Mouse (Mus musculus): ENCODE data around the gene Obsl1. TPM values are rescaled to one million over a fixed set of nuclear protein-coding genes. Genes with fewer than 3 reads are reported as not detected.
A peak's percentile ranks its signal among the peaks of the same experiment; 100 is the strongest.

Obsl1 gene
- polyA plus RNA-seq, 1 experiment from 2014 or later = 28.1 TPM

GRCm38 (mm10) chr1:75538597-75539190 is 32.4 kb upstream of the Obsl1 start:
- no peak overlapping the region for H3K27ac ChIP-seq (replicated peaks)
- H3K9ac ChIP-seq = no peak overlapping the region
- 82% methylated on average over 9 of the region's 9 CpGs for WGBS
- no peaks in the 10 kb centered on the region; the same call in 1 of the 2 replicates for H3K27me3 ChIP-seq
- no peaks in the 10 kb centered on the region for H3K4me1 ChIP-seq (replicated peaks)
- peaks cover 28% of the 10 kb centered on the region for H3K36me3 ChIP-seq
- H3K9me3 ChIP-seq = no peaks in the 10 kb centered on the region
- no peak for ATAC-seq (ENCODE audit: low read depth)
- H3K4me2 ChIP-seq = no peak overlapping the region
- no peak overlapping the region for H3K4me3 ChIP-seq

DNA sequence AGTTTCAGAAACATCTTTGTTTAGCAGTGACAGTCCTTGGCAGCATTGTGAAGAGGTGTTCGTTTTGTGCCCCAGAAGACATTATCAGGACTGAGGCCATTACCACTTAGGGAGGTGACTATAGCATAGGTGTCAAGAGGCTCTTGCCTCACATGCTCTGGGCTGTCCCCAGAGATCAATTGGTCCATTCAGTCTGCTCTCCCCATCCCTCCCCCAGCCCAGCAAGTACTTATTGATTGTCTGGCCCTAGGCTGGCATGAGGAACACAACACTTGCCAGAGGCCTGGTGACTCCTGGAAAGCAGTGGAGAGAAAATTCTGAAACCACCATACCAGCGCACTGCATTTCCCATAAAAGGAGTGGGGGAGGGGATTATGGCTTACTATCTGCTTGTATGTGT is 31.3 kb upstream of the Obsl1 start:
- Histone ChIP-seq H3K27ac (replicated peaks) (no peak overlapping the region), H3K4me3 (no peak overlapping the region), H3K4me1 (replicated peaks) (no peaks in the 10 kb centered on the region), H3K36me3 (peaks cover 38% of the 10 kb centered on the region), H3K4me2 (no peak overlapping the region), H3K9ac (no peak overlapping the region), H3K9me3 (no peaks in the 10 kb centered on the region), H3K27me3 (no peaks in the 10 kb centered on the region; the same call in 1 of the 2 replicates)
- ATAC-seq (ENCODE audit: low read depth) = no peak
- 80% methylated on average over 2 of the region's 2 CpGs for WGBS

GRCm38 (mm10) chr1:75533325-75534252 is 27.3 kb upstream of the Obsl1 start:
- no peaks in the 10 kb centered on the region for H3K9me3 ChIP-seq
- WGBS = 85% methylated on average over 19 of the region's 19 CpGs
- no peaks in the 10 kb centered on the region for H3K4me1 ChIP-seq (replicated peaks)
- no peak overlapping the region for H3K4me2 ChIP-seq
- H3K27me3 ChIP-seq = no peaks in the 10 kb centered on the region
- no peak overlapping the region for H3K9ac ChIP-seq
- H3K36me3 ChIP-seq = peaks cover 66% of the 10 kb centered on the region
- no peak overlapping the region for H3K27ac ChIP-seq (replicated peaks)
- no peak overlapping the region for H3K4me3 ChIP-seq
- no peak for ATAC-seq (ENCODE audit: low read depth)

- no peak overlapping the region for H3K4me3 ChIP-seq
- H3K4me1 ChIP-seq (replicated peaks) = no peaks in the 10 kb centered on the region
- H3K9me3 ChIP-seq = no peaks in the 10 kb centered on the region
- H3K36me3 ChIP-seq = peaks cover 75% of the 10 kb centered on the region
- no peak for ATAC-seq (ENCODE audit: low read depth)
- no peak overlapping the region for H3K27ac ChIP-seq (replicated peaks)
- H3K27me3 ChIP-seq = no peaks in the 10 kb centered on the region
- no peak overlapping the region for H3K9ac ChIP-seq
- no peak overlapping the region for H3K4me2 ChIP-seq
- WGBS = 92% methylated on average over 19 of the region's 19 CpGs
Observed at GRCm38 (mm10) chr1:75532280-75533172, 26.3 kb upstream of the Obsl1 start.

- no peaks in the 10 kb centered on the region for H3K4me1 ChIP-seq (replicated peaks)
- peaks cover 82% of the 10 kb centered on the region for H3K36me3 ChIP-seq
- H3K4me2 ChIP-seq = no peak overlapping the region
- no peak overlapping the region for H3K9ac ChIP-seq
- no peaks in the 10 kb centered on the region for H3K9me3 ChIP-seq
- H3K4me3 ChIP-seq = no peak overlapping the region
- WGBS = 78% methylated on average over 4 of the region's 4 CpGs
- no peak for ATAC-seq (ENCODE audit: low read depth)
- H3K27ac ChIP-seq (replicated peaks) = no peak overlapping the region
- no peaks in the 10 kb centered on the region for H3K27me3 ChIP-seq
Observed at GRCm38 (mm10) chr1:75530546-75530945, 24.3 kb upstream of the Obsl1 start.

DNA sequence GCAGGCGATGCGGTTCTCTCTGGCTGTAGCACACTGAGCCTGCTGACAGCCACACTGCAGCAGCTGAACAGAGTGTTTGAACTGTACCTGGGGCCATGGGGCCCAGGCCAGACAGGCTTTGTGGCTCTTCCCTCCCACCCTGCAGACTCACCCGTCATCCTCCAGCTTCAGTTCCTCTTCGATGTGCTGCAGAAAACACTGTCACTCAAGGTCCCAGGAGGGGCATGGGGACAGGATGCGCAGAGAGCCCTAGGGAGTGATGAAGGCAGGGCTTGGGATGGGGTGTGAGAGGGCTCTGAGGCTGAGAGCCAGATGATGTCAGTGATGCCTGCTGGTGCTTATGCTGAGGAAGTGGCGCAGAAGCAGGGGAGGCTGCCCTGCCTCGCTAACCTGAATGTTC is 18.4 kb upstream of the Obsl1 start:
- peaks cover 12% of the 10 kb centered on the region for H3K4me1 ChIP-seq (replicated peaks)
- H3K27me3 ChIP-seq = no peaks in the 10 kb centered on the region
- no peak overlapping the region for H3K4me2 ChIP-seq
- peaks cover 43% of the 10 kb centered on the region for H3K36me3 ChIP-seq
- no peak for ATAC-seq (ENCODE audit: low read depth)
- no peaks in the 10 kb centered on the region for H3K9me3 ChIP-seq
- H3K9ac ChIP-seq = no peak overlapping the region
- H3K4me3 ChIP-seq = no peak overlapping the region
- H3K27ac ChIP-seq (replicated peaks) = no peak overlapping the region
- 87% methylated on average over 7 of the region's 7 CpGs for WGBS

- peak; percentile 96 for ATAC-seq (ENCODE audit: low read depth)
- peak within 1 kb of the TSS; percentile 62 for H3K4me2 ChIP-seq
- WGBS = under 1% methylated on average over 46 of the region's 46 CpGs
- peaks cover 12% of the 10 kb centered on the region for H3K4me1 ChIP-seq (replicated peaks)
- H3K27ac ChIP-seq (replicated peaks) = peak within 1 kb of the TSS; percentile 90
- peak within 1 kb of the TSS; percentile 67 for H3K9ac ChIP-seq
- peaks cover 13% of the 10 kb centered on the region; the same call in 1 of the 2 replicates for H3K36me3 ChIP-seq
- peak within 1 kb of the TSS; percentile 45 for H3K4me3 ChIP-seq
- no peaks in the 10 kb centered on the region for H3K9me3 ChIP-seq
- H3K27me3 ChIP-seq = no peaks in the 10 kb centered on the region
Observed at GRCm38 (mm10) chr1:75521321-75522031, 15.2 kb upstream of the Obsl1 start, which contains the start of gene Stk11ip. Stk11ip (plus strand) TSS chr1:75521529.

GRCm38 (mm10) chr1:75519576-75519975 is 13.3 kb upstream of the Obsl1 start:
- H3K9ac ChIP-seq = no peak overlapping the region
- no peak overlapping the region for H3K27ac ChIP-seq (replicated peaks)
- peaks cover 12% of the 10 kb centered on the region for H3K4me1 ChIP-seq (replicated peaks)
- 75% methylated on average over 5 of the region's 5 CpGs for WGBS
- no peaks in the 10 kb centered on the region for H3K9me3 ChIP-seq
- no peak for ATAC-seq (ENCODE audit: low read depth)
- no peaks in the 10 kb centered on the region for H3K27me3 ChIP-seq
- H3K4me3 ChIP-seq = no peak overlapping the region
- H3K4me2 ChIP-seq = no peak overlapping the region
- H3K36me3 ChIP-seq = no peaks in the 10 kb centered on the region

DNA sequence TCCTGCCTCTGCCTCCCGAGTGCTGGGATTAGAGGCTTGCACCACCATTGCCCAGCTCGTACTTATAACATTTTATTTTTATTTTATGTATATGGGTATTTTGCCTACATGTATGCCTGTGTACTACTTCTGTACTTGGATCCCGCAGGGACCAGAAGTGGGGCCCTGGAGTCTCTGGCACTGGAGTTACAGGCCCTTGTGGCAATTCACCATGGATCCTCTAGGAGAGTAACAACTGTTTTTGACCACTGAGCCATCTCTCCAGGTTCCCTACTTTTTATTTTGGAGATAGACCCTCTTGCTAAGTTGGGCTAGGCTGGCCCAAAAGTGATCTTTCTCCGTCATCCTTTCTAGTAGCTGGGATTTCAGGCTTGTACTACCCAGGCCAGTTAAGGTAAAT is 12.2 kb upstream of the Obsl1 start:
- no peak for ATAC-seq (ENCODE audit: low read depth)
- no peak overlapping the region for H3K27ac ChIP-seq (replicated peaks)
- no peaks in the 10 kb centered on the region for H3K36me3 ChIP-seq
- no peaks in the 10 kb centered on the region for H3K9me3 ChIP-seq
- H3K4me2 ChIP-seq = no peak overlapping the region
- WGBS = 94% methylated on average over 4 of the region's 4 CpGs
- H3K4me3 ChIP-seq = no peak overlapping the region
- peaks cover 12% of the 10 kb centered on the region for H3K4me1 ChIP-seq (replicated peaks)
- no peaks in the 10 kb centered on the region for H3K27me3 ChIP-seq
- no peak overlapping the region for H3K9ac ChIP-seq

- H3K9ac ChIP-seq = no peak overlapping the region
- WGBS = 54% methylated on average over 4 of the region's 4 CpGs
- no peak for ATAC-seq (ENCODE audit: low read depth)
- H3K9me3 ChIP-seq = no peaks in the 10 kb centered on the region
- no peak overlapping the region for H3K4me2 ChIP-seq
- no peak overlapping the region for H3K4me3 ChIP-seq
- no peaks in the 10 kb centered on the region for H3K36me3 ChIP-seq
- no peak overlapping the region for H3K27ac ChIP-seq (replicated peaks)
- no peaks in the 10 kb centered on the region for H3K27me3 ChIP-seq
- H3K4me1 ChIP-seq (replicated peaks) = peaks cover 12% of the 10 kb centered on the region
Observed at GRCm38 (mm10) chr1:75517984-75518383, 11.7 kb upstream of the Obsl1 start.

DNA sequence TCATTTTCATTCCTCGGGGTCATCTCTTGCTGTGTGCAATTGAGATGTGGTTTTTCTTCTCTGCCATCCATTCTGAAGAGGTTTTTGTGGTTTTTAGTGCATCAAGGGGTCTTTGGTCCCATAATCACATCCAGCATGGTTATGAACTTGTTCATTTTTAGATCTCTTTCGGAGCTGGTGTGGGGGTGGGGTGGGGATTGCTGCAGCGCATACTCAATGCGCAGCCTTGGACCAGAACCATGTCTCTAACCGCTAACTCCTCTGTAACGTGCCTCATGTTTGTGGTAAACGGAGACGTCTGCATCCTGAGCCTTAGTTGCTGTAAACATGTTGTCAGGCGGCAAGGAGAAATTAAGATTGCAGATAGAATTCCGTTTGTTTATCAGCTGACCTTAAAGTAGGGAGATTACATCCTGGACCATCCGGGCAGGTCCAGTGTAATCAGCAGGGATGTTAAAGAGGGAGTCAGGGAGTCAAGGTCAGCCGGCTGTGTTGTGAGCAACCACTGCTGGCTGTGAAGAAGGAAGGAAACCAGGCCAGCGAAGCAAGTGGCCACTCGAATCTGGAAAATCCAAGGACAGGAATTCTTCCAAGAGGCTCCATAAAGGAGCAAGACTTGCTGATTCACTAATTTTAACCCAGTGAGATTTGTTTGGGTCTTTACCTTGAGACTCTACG is 10.6 kb upstream of the Obsl1 start:
- WGBS = 81% methylated on average over 15 of the region's 15 CpGs
- Histone ChIP-seq H3K9me3 (no peaks in the 10 kb centered on the region), H3K27ac (replicated peaks) (no peak overlapping the region)

More for the DNA sequence above, 10.6 kb upstream of the Obsl1 start:
- peaks cover 4% of the 10 kb centered on the region; the same call in 1 of the 2 replicates for H3K4me1 ChIP-seq (replicated peaks)
- no peak overlapping the region for H3K9ac ChIP-seq
- no peak overlapping the region for H3K4me3 ChIP-seq
- H3K36me3 ChIP-seq = no peaks in the 10 kb centered on the region
- no peaks in the 10 kb centered on the region for H3K27me3 ChIP-seq
- ATAC-seq (ENCODE audit: low read depth) = no peak
- H3K4me2 ChIP-seq = no peak overlapping the region
